Mouse (Mus musculus) thymus, adult 2 months (tissue): Measurements from ENCODE around the gene Rab3il1.

Source experiments
- CTCF ChIP-seq: fragments of 200-500 bp; IDR thresholded peaks from 2 replicates; pipeline ENCODE4 v1.5.1; 2012; ENCODE audit warnings: mild to moderate bottlenecking, control low read depth, low read length, moderate library complexity, borderline replicate concordance; ENCODE audit not compliant: control insufficient read depth, poor library complexity, insufficient read depth; ENCODE audit errors: extremely low read depth
- POLR2A ChIP-seq: fragments of 200-500 bp; IDR thresholded peaks from 2 replicates; pipeline ENCODE4 v1.6.1; 2012; ENCODE audit warnings: mild to moderate bottlenecking, low read length, control low read depth, moderate library complexity; ENCODE audit not compliant: control insufficient read depth, poor library complexity, insufficient read depth; ENCODE audit errors: extremely low read depth

GRCm38 (mm10) chr19:9979156-9979555 lies 22.3 kb upstream of the Rab3il1 start:
- no peak for TF ChIP-seq CTCF
- TF ChIP-seq POLR2A, result no peak
